Mouse (Mus musculus): ENCODE measurements around the gene Nlrp6. TPM values are rescaled to one million over a fixed set of nuclear protein-coding genes. Genes with fewer than 3 reads are reported as not detected.

The Nlrp6 gene
- polyA plus RNA-seq, 1 experiment: 0.32 TPM

DNA sequence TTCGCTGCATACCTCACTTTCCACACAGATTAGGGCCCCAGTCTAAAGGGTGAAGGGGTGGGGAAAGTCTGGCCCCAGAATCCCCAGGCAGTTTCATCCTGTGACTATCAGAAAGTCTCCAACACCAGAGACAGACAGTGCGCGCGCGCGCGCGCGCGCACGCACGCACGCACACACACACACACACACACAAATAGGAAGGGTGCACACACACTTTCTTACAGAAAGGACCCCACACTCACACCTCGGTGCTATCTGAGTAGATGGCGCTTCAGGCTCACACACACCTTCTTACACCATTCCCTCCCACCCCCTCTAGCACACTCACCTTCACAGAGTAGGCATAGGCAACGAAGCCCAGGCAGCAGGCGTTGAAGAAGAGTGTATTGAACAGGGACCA lies 34.6 kb downstream of the Nlrp6 start:
- no peaks in the 10 kb centered on the region for H3K36me3 ChIP-seq (ENCODE audit: control insufficient read depth, insufficient read depth, low read length)
- H3K27me3 ChIP-seq (ENCODE audit: control insufficient read depth, insufficient read depth, low read length): no peaks in the 10 kb centered on the region
- TF ChIP-seq CTCF (IDR thresholded peaks at IDR 0.05; ENCODE audit: borderline replicate concordance, control insufficient read depth, extremely low read depth, insufficient read depth, low read length, poor library complexity): no peak
- TF ChIP-seq POLR2A (IDR thresholded peaks at IDR 0.05; ENCODE audit: control insufficient read depth, extremely low read depth, insufficient read depth, low read length, poor library complexity): no peak
- DNase-seq: no peak
- H3K27ac ChIP-seq (ENCODE audit: control insufficient read depth, insufficient read depth, low read length): no peak overlapping the region
- WGBS: 3% methylated on average over 17 of the region's 17 CpGs
- peaks cover 16% of the 10 kb centered on the region; the same call in 1 of the 2 replicates for H3K4me1 ChIP-seq (replicated peaks; ENCODE audit: control insufficient read depth, insufficient read depth, low read length)
- peak overlapping the region; percentile 11 for H3K4me3 ChIP-seq (ENCODE audit: control insufficient read depth, insufficient read depth, low read length)

GRCm38 (mm10) chr7:140955758-140956555 lies 35.3 kb downstream of the Nlrp6 start, which contains the start of the genes Gm45717 and Ifitm2:
TSS of gene Gm45717 (minus strand) at chr7:140955937.
TSS of gene Ifitm2 (minus strand) at chr7:140955987.
- Histone ChIP-seq H3K36me3 (ENCODE audit: control insufficient read depth, insufficient read depth, low read length) (no peaks in the 10 kb centered on the region), H3K27me3 (ENCODE audit: control insufficient read depth, insufficient read depth, low read length) (no peaks in the 10 kb centered on the region), H3K27ac (ENCODE audit: control insufficient read depth, insufficient read depth, low read length) (0 out of 2 replicates have a peak within 1 kb of the TSS, but pooled peaks have one; percentile 0), H3K4me3 (ENCODE audit: control insufficient read depth, insufficient read depth, low read length) (peak within 1 kb of the TSS; percentile 11), H3K4me1 (replicated peaks; ENCODE audit: control insufficient read depth, insufficient read depth, low read length) (peaks cover 16% of the 10 kb centered on the region; the same call in 1 of the 2 replicates)
- DNase-seq: no peak
- WGBS: 32% methylated on average over 11 of the region's 11 CpGs
- TF ChIP-seq CTCF (IDR thresholded peaks at IDR 0.05; ENCODE audit: borderline replicate concordance, control insufficient read depth, extremely low read depth, insufficient read depth, low read length, poor library complexity) (no peak), POLR2A (IDR thresholded peaks at IDR 0.05; ENCODE audit: control insufficient read depth, extremely low read depth, insufficient read depth, low read length, poor library complexity) (no peak)

- Histone ChIP-seq H3K4me1 (replicated peaks; ENCODE audit: control insufficient read depth, insufficient read depth, low read length) (peaks cover 16% of the 10 kb centered on the region; the same call in 1 of the 2 replicates), H3K36me3 (ENCODE audit: control insufficient read depth, insufficient read depth, low read length) (no peaks in the 10 kb centered on the region), H3K27ac (ENCODE audit: control insufficient read depth, insufficient read depth, low read length) (0 out of 2 replicates have a peak overlapping the region, but pooled peaks have one; percentile 0), H3K4me3 (ENCODE audit: control insufficient read depth, insufficient read depth, low read length) (no peak overlapping the region), H3K27me3 (ENCODE audit: control insufficient read depth, insufficient read depth, low read length) (no peaks in the 10 kb centered on the region)
- TF ChIP-seq CTCF (IDR thresholded peaks at IDR 0.05; ENCODE audit: borderline replicate concordance, control insufficient read depth, extremely low read depth, insufficient read depth, low read length, poor library complexity) (no peak), POLR2A (IDR thresholded peaks at IDR 0.05; ENCODE audit: control insufficient read depth, extremely low read depth, insufficient read depth, low read length, poor library complexity) (no peak)
- DNase-seq: no peak
- 75% methylated on average over 6 of the region's 6 CpGs for WGBS
Observed at GRCm38 (mm10) chr7:140956556-140956869, 35.8 kb downstream of the Nlrp6 start.

GRCm38 (mm10) chr7:140959181-140959901 lies 38.6 kb downstream of the Nlrp6 start:
- WGBS: 17% methylated on average over 9 of the region's 9 CpGs
- H3K4me3 ChIP-seq (ENCODE audit: control insufficient read depth, insufficient read depth, low read length): no peak overlapping the region
- no peaks in the 10 kb centered on the region for H3K27me3 ChIP-seq (ENCODE audit: control insufficient read depth, insufficient read depth, low read length)
- H3K36me3 ChIP-seq (ENCODE audit: control insufficient read depth, insufficient read depth, low read length): no peaks in the 10 kb centered on the region
- DNase-seq: peak; percentile 25
- TF ChIP-seq CTCF (IDR thresholded peaks at IDR 0.05; ENCODE audit: borderline replicate concordance, control insufficient read depth, extremely low read depth, insufficient read depth, low read length, poor library complexity) (no peak), POLR2A (IDR thresholded peaks at IDR 0.05; ENCODE audit: control insufficient read depth, extremely low read depth, insufficient read depth, low read length, poor library complexity) (no peak)
- H3K4me1 ChIP-seq (replicated peaks; ENCODE audit: control insufficient read depth, insufficient read depth, low read length): 0 out of 2 replicates have a peak, but pooled peaks cover 13% of the 10 kb centered on the region
- H3K27ac ChIP-seq (ENCODE audit: control insufficient read depth, insufficient read depth, low read length): no peak overlapping the region

- DNase-seq: no peak
- no peaks in the 10 kb centered on the region for H3K27me3 ChIP-seq (ENCODE audit: control insufficient read depth, insufficient read depth, low read length)
- no peak overlapping the region for H3K4me3 ChIP-seq (ENCODE audit: control insufficient read depth, insufficient read depth, low read length)
- WGBS: 94% methylated on average over 5 of the region's 5 CpGs
- no peak overlapping the region for H3K27ac ChIP-seq (ENCODE audit: control insufficient read depth, insufficient read depth, low read length)
- 0 out of 2 replicates have a peak, but pooled peaks cover 7% of the 10 kb centered on the region for H3K4me1 ChIP-seq (replicated peaks; ENCODE audit: control insufficient read depth, insufficient read depth, low read length)
- TF ChIP-seq CTCF (IDR thresholded peaks at IDR 0.05; ENCODE audit: borderline replicate concordance, control insufficient read depth, extremely low read depth, insufficient read depth, low read length, poor library complexity) (no peak), POLR2A (IDR thresholded peaks at IDR 0.05; ENCODE audit: control insufficient read depth, extremely low read depth, insufficient read depth, low read length, poor library complexity) (no peak)
- no peaks in the 10 kb centered on the region for H3K36me3 ChIP-seq (ENCODE audit: control insufficient read depth, insufficient read depth, low read length)
Observed at GRCm38 (mm10) chr7:140960026-140960425, 39.3 kb downstream of the Nlrp6 start.

DNA sequence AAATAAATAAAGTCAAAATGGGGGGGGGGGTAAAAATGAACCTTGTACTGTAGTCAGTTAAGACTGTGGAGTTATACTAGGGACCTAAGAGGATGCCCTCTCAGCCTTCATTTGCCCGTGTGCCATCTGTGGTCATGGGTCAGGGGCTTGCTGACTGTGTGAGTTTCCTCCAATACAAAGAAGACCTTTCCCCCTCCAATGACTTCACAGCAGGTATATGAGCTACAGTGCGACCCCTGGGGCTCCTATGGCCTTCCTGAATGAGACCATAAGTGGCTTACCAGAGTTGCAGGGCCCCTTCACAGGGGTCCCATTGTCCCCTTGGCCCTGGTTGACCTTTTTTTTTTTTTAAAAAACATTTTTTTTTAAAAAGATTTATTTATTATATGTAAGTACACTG lies 40.7 kb downstream of the Nlrp6 start:
- Histone ChIP-seq H3K4me1 (replicated peaks; ENCODE audit: control insufficient read depth, insufficient read depth, low read length) (no peaks in the 10 kb centered on the region), H3K27me3 (ENCODE audit: control insufficient read depth, insufficient read depth, low read length) (no peaks in the 10 kb centered on the region), H3K36me3 (ENCODE audit: control insufficient read depth, insufficient read depth, low read length) (no peaks in the 10 kb centered on the region), H3K4me3 (ENCODE audit: control insufficient read depth, insufficient read depth, low read length) (no peak overlapping the region), H3K27ac (ENCODE audit: control insufficient read depth, insufficient read depth, low read length) (no peak overlapping the region)
- TF ChIP-seq CTCF (IDR thresholded peaks at IDR 0.05; ENCODE audit: borderline replicate concordance, control insufficient read depth, extremely low read depth, insufficient read depth, low read length, poor library complexity) (no peak), POLR2A (IDR thresholded peaks at IDR 0.05; ENCODE audit: control insufficient read depth, extremely low read depth, insufficient read depth, low read length, poor library complexity) (no peak)
- no peak for DNase-seq
- 88% methylated on average over 2 of the region's 2 CpGs for WGBS
